Mouse (Mus musculus): ENCODE measurements around the gene Slc7a10.

DNA sequence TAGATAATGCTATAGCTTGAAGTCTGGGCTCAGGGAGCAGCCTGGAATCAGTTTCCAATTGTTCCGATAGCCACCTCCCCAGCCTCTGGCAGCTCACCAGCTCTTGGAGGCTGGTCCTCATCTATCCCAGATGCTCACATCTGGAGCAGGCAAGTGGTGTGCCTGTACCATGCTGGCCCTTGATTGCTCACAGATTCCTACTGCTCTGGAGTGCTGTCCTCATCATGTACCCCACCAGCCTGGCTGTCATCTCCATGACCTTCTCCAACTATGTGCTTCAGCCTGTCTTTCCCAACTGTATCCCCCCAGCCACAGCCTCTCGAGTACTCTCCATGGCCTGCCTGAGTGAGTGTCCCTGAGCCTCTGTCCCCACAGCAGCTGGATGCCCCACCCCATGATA lies 10.8 kb downstream of the Slc7a10 start:
- TF ChIP-seq ZC3H11A (IDR thresholded peaks at IDR 0.05; ENCODE audit: borderline replicate concordance, low read depth, low read length) (no peak), ZNF384 (IDR thresholded peaks at IDR 0.05; ENCODE audit: low read depth, low read length) (no peak), CHD2 (IDR thresholded peaks at IDR 0.05; ENCODE audit: low read depth, low read length) (no peak), MAFK (IDR thresholded peaks at IDR 0.05; ENCODE audit: insufficient read depth, low read depth, low read length) (no peak)
